Mouse (Mus musculus): ENCODE measurements around the gene Abcd3. TPM values are rescaled to one million over a fixed set of nuclear protein-coding genes. Genes with fewer than 3 reads are reported as not detected.
"Not testable (repeated sequence)": the region's sequence is repeated elsewhere in the genome, so short reads cannot be mapped to it uniquely, and the experiment has no call there.

Abcd3 gene
- polyA plus RNA-seq, 2 experiments: 6.1 to 16.5 TPM

GRCm38 (mm10) chr3:121755152-121755551 is 60.0 kb downstream of the Abcd3 start:
- no peaks in the 10 kb centered on the region for H3K4me1 ChIP-seq (replicated peaks; ENCODE audit: control insufficient read depth in 2 of 2, insufficient read depth in 2 of 2, low read length in 1 of 2)
- ATAC-seq (ENCODE audit: insufficient read depth): no peak
- no peaks in the 10 kb centered on the region for H3K9me3 ChIP-seq (ENCODE audit: control insufficient read depth, low read length)
- H3K27me3 ChIP-seq (ENCODE audit: control insufficient read depth, insufficient read depth, low read length): no peaks in the 10 kb centered on the region
- H3K9ac ChIP-seq (replicated peaks): no peak overlapping the region
- no peak for DNase-seq (ENCODE audit: low read depth in 3 of 3, low spot score in 3 of 3)
- no peak overlapping the region for H3K4me3 ChIP-seq (ENCODE audit: insufficient read depth in 1 of 2, low read depth in 2 of 2, low read length in 2 of 2)
- H3K4me2 ChIP-seq (ENCODE audit: low read depth): no peak overlapping the region
- H3K36me3 ChIP-seq (replicated peaks; ENCODE audit: control insufficient read depth, insufficient read depth, low read depth): no peaks in the 10 kb centered on the region
- WGBS (ENCODE audit: insufficient replicate concordance): 11% methylated on average over 3 of the region's 3 CpGs
- no peak overlapping the region for H3K27ac ChIP-seq
- TF ChIP-seq EP300 (IDR thresholded peaks at IDR 0.05; ENCODE audit: low read depth) (no peak), CTCF (IDR thresholded peaks at IDR 0.05; ENCODE audit: low read depth) (no peak)

- ATAC-seq (ENCODE audit: insufficient read depth); H3K9me3 ChIP-seq (ENCODE audit: control insufficient read depth, low read length); H3K4me2 ChIP-seq (ENCODE audit: low read depth); H3K9ac ChIP-seq (replicated peaks); H3K36me3 ChIP-seq (replicated peaks; ENCODE audit: control insufficient read depth, insufficient read depth, low read depth); H3K4me1 ChIP-seq (replicated peaks; ENCODE audit: control insufficient read depth in 2 of 2, insufficient read depth in 2 of 2, low read length in 1 of 2); H3K27ac ChIP-seq; DNase-seq (ENCODE audit: low read depth in 3 of 3, low spot score in 3 of 3); H3K27me3 ChIP-seq (ENCODE audit: control insufficient read depth, insufficient read depth, low read length); H3K4me3 ChIP-seq (ENCODE audit: insufficient read depth in 1 of 2, low read depth in 2 of 2, low read length in 2 of 2): not testable (repeated sequence)
- WGBS (ENCODE audit: insufficient replicate concordance): 62% methylated on average over 10 of the region's 10 CpGs
These were observed 60.6 kb downstream of the Abcd3 start for GRCm38 (mm10) chr3:121754319-121755090.

GRCm38 (mm10) chr3:121741186-121741848 is 73.8 kb downstream of the Abcd3 start:
- H3K4me2 ChIP-seq (ENCODE audit: low read depth); H3K9ac ChIP-seq (replicated peaks); H3K27ac ChIP-seq; H3K27me3 ChIP-seq (ENCODE audit: control insufficient read depth, insufficient read depth, low read length); H3K4me3 ChIP-seq (ENCODE audit: insufficient read depth in 1 of 2, low read depth in 2 of 2, low read length in 2 of 2); H3K4me1 ChIP-seq (replicated peaks; ENCODE audit: control insufficient read depth in 2 of 2, insufficient read depth in 2 of 2, low read length in 1 of 2); H3K36me3 ChIP-seq (replicated peaks; ENCODE audit: control insufficient read depth, insufficient read depth, low read depth); H3K9me3 ChIP-seq (ENCODE audit: control insufficient read depth, low read length); ATAC-seq (ENCODE audit: insufficient read depth); DNase-seq (ENCODE audit: low read depth in 3 of 3, low spot score in 3 of 3): not testable (repeated sequence)
- WGBS (ENCODE audit: insufficient replicate concordance): 66% methylated on average over 4 of the region's 4 CpGs

- ATAC-seq (ENCODE audit: insufficient read depth) (no peak), DNase-seq (ENCODE audit: low read depth in 3 of 3, low spot score in 3 of 3) (no peak)
- H3K4me2 ChIP-seq (ENCODE audit: low read depth): no peak overlapping the region
- WGBS (ENCODE audit: insufficient replicate concordance): 24% methylated on average over 17 of the region's 17 CpGs
- H3K27me3 ChIP-seq (ENCODE audit: control insufficient read depth, insufficient read depth, low read length): no peaks in the 10 kb centered on the region
- peaks cover 0 to 9% of the 10 kb centered on the region in 2 experiments; a peak in 2 of 4 replicates for H3K4me1 ChIP-seq (replicated peaks; ENCODE audit: control insufficient read depth in 2 of 2, insufficient read depth in 2 of 2, low read length in 1 of 2)
- TF ChIP-seq EP300 (IDR thresholded peaks at IDR 0.05; ENCODE audit: low read depth) (no peak), CTCF (IDR thresholded peaks at IDR 0.05; ENCODE audit: low read depth) (no peak)
- H3K27ac ChIP-seq: no peak overlapping the region
- H3K9me3 ChIP-seq (ENCODE audit: control insufficient read depth, low read length): no peaks in the 10 kb centered on the region
- H3K36me3 ChIP-seq (replicated peaks; ENCODE audit: control insufficient read depth, insufficient read depth, low read depth): no peaks in the 10 kb centered on the region
- no peak overlapping the region for H3K4me3 ChIP-seq (ENCODE audit: insufficient read depth in 1 of 2, low read depth in 2 of 2, low read length in 2 of 2)
- H3K9ac ChIP-seq (replicated peaks): no peak overlapping the region
These were observed 75.5 kb downstream of the Abcd3 start for GRCm38 (mm10) chr3:121739489-121740213.

GRCm38 (mm10) chr3:121738742-121739342 is 76.3 kb downstream of the Abcd3 start:
- no peaks in the 10 kb centered on the region for H3K27me3 ChIP-seq (ENCODE audit: control insufficient read depth, insufficient read depth, low read length)
- no peak overlapping the region for H3K4me2 ChIP-seq (ENCODE audit: low read depth)
- H3K4me3 ChIP-seq (ENCODE audit: insufficient read depth in 1 of 2, low read depth in 2 of 2, low read length in 2 of 2): no peak overlapping the region
- 51% methylated on average over 9 of the region's 9 CpGs for WGBS (ENCODE audit: insufficient replicate concordance)
- peaks cover 0 to 9% of the 10 kb centered on the region in 2 experiments; a peak in 2 of 4 replicates for H3K4me1 ChIP-seq (replicated peaks; ENCODE audit: control insufficient read depth in 2 of 2, insufficient read depth in 2 of 2, low read length in 1 of 2)
- H3K9ac ChIP-seq (replicated peaks): no peak overlapping the region
- no peak for ATAC-seq (ENCODE audit: insufficient read depth)
- no peak for TF ChIP-seq CTCF (IDR thresholded peaks at IDR 0.05; ENCODE audit: low read depth)
- no peak for TF ChIP-seq EP300 (IDR thresholded peaks at IDR 0.05; ENCODE audit: low read depth)
- no peak for DNase-seq (ENCODE audit: low read depth in 3 of 3, low spot score in 3 of 3)
- H3K36me3 ChIP-seq (replicated peaks; ENCODE audit: control insufficient read depth, insufficient read depth, low read depth): no peaks in the 10 kb centered on the region
- no peak overlapping the region for H3K27ac ChIP-seq
- no peaks in the 10 kb centered on the region for H3K9me3 ChIP-seq (ENCODE audit: control insufficient read depth, low read length)

Data from liver, embryonic 14.5 days (tissue).